Mouse (Mus musculus): ENCODE measurements at regions not wholly inside any gene's neighbourhood (a gene's known extent, or its start where the extent isn't known, plus 50 kb on each side); places are given as distances from the start of the nearest gene placed in this dataset.

DNA sequence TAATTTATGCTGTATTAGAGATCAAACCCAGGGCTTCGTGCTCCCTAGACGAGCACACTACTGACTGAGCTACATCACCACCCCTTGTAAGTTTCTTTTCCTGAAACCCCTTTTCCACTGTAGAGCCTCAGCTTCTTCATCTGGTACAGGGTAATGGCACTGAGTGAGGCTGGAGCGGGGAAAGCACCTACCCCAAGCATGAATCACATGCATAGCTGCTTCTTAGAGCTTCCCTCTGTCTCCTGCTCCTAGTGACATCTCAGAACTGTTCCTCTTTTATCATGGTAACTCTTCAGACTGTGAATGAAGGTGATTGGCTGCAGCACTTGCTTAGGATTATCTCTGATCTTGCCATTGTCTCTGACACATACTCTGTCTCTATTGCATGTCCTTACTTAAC is 182.8 kb downstream of the Icos start:
- intact Hi-C loops (cut with DNase I; ENCODE audit: low total_unique reads): no loop called here
- no peak for DNase-seq

DNA sequence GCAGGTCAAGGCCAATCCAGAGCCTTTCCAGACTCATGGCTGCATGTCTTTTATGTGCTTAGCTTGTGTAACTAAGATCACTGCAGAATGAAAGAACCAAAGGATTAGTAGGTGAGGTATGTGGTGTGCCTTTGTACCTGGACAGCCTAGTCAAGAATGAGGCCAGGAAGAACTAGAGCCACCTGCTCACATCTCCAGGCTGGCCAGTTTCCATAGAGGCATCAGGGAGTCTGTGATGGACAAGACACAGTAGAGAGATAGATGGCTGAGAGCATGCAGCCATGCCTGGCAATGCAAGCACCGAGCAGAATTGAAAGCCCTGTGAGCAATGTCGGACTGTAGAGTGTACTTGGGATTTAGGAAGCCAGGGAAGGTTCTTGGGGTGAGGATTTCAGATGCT is 186.5 kb downstream of the Icos start:
- DNase-seq: no peak
- intact Hi-C loops (cut with DNase I; ENCODE audit: low total_unique reads): no loop called here

DNA sequence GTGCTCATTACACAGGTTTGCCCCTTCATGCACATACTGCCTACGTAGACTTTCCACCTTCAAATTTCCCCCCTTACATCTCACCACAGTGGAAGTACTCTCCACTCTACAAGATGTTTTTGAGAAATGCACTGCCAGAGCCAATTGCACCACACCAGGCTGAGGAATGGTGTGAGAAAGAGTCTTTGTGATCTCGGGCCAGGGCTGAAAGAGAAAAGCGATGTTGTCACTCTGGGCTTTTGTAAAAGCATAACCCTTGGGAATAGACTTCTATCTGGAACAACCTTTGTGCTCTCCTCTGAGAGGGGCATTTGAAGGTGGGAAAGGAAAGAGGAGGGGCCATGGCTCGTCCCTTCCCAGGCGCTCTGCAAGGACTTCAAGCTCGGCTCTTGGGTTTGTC is 194.2 kb downstream of the Icos start:
- intact Hi-C loops (cut with DNase I; ENCODE audit: low total_unique reads): no loop called here
- no peak for DNase-seq

DNA sequence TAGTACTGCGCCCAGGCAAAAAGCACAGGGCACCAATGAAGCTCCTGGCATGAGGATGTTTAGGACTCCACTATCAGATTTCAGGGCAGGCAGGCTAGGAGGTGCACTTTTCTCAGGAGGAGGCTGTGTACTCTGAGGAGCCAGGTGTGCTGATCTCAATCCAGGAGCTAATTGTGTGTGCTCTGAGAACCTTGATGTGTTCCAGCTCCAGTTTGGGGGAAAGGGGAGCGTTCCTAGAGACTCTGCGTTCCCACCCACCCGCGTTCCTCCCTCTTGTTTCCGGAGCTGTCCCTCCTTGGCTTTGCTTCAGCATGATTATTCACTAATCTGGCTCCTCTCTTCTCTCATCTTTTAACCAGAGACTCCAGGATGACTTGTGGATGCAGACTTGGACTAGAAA is 195.2 kb downstream of the Icos start:
- intact Hi-C loops (cut with DNase I; ENCODE audit: low total_unique reads): no loop called here

GRCm38 (mm10) chr1:61175239-61175638 is 197.5 kb downstream of the Icos start:
- intact Hi-C loops (cut with DNase I; ENCODE audit: low total_unique reads): no loop called here
- DNase-seq: no peak

More for the DNA sequence above, 195.2 kb downstream of the Icos start:
- DNase-seq: no peak

DNA sequence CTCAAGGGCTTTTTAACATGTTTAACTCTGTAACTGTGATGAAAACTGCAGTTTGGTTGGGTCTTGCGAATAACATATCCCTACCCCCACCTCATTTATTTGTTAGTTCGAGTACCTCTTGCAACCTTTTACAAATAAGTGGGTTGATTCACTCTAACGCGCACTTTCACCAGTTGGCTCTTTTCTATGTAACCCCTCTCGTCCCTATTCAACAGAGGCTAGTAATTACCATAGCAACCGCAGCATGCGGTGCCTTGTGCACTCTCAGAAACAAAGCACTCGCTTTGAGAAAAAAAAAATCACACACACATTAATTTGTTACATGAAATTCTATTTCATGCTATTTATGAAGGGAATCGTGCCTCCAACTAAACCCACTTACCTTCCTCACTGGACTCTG is 201.7 kb downstream of the Icos start:
- intact Hi-C loops (cut with DNase I; ENCODE audit: low total_unique reads): no loop called here
- DNase-seq: no peak

GRCm38 (mm10) chr1:61181099-61181821 is 203.5 kb downstream of the Icos start:
- intact Hi-C loops (cut with DNase I; ENCODE audit: low total_unique reads): loop anchor here (5.0 to 10.0 kb wide), 2 partner anchors 196 to 594 kb away; no protein-coding TSS in a partner anchor
- peak; percentile 88 for DNase-seq

DNA sequence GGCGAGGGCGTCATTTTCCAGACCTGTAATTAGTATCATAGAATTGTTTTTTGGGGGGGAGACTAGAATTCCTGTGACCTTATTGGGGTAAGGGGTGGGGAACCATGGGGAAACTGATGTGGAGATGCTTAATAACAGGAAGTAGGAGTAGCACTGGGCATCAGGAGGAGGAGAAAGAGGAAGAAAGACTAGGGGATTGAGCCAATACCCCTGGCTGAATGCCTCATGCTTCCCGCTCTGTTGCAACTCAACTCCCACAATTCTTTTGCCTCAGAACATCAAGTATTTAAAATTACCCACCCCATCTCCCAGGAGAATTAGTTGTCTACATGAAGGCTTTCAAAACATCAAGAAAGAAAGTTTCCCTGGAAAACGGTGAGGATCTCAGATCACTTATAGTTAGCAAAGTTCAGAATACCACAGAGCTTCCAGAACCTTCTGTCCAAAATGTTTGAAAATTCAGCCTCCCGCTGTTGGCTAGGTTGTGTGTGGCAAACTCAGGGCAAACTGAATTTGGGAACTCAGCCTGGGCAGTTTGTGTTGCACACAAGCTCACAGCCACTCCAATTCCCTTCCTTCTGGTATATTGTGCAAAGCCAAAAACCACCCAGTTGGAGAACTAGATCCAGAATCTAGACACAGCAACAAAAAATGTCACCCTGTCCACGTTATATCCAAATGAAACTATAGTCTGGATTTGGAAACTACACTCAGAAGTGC is 209.8 kb downstream of the Icos start:
- intact Hi-C loops (cut with DNase I; ENCODE audit: low total_unique reads): loop anchor here (10.0 kb wide), 1 partner anchor 587 kb away; no protein-coding TSS in a partner anchor
- no peak for DNase-seq

DNA sequence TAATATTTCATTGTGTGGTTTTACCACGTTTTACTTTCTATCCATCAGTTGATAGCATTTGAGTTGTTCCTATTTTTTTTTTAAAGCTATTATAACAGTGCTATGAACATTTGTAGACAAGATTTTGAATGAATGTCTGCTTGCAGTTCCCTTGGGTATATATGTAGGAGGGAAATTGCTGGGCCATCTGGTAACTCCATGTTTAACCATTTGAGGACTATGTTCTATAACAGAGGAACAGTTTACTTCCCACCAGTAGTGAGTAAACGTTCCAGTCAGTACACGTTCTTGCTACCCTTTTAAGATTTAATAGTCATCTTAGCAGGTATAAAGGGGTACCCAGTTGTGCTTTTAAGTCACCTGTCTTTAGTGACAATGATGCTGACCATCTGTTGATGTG is 213.2 kb downstream of the Icos start:
- intact Hi-C loops (cut with DNase I; ENCODE audit: low total_unique reads): no loop called here
- DNase-seq: no peak

- intact Hi-C loops (cut with DNase I; ENCODE audit: low total_unique reads): no loop called here
- no peak for DNase-seq
These were observed 220.9 kb downstream of the Icos start for GRCm38 (mm10) chr1:61198549-61199062.

- intact Hi-C loops (cut with DNase I; ENCODE audit: low total_unique reads): no loop called here
- DNase-seq: no peak
These were observed 223.3 kb downstream of the Icos start for GRCm38 (mm10) chr1:61201006-61201405.

GRCm38 (mm10) chr1:61202079-61202478 is 224.4 kb downstream of the Icos start:
- intact Hi-C loops (cut with DNase I; ENCODE audit: low total_unique reads): no loop called here

GRCm38 (mm10) chr1:61203170-61203569 is 225.4 kb downstream of the Icos start:
- intact Hi-C loops (cut with DNase I; ENCODE audit: low total_unique reads): no loop called here
- peak; percentile 14 for DNase-seq

More at GRCm38 (mm10) chr1:61202079-61202478, 224.4 kb downstream of the Icos start:
- DNase-seq: no peak

- no peak for DNase-seq
- intact Hi-C loops (cut with DNase I; ENCODE audit: low total_unique reads): no loop called here
These were observed 225.9 kb downstream of the Icos start for GRCm38 (mm10) chr1:61203612-61204011.

DNA sequence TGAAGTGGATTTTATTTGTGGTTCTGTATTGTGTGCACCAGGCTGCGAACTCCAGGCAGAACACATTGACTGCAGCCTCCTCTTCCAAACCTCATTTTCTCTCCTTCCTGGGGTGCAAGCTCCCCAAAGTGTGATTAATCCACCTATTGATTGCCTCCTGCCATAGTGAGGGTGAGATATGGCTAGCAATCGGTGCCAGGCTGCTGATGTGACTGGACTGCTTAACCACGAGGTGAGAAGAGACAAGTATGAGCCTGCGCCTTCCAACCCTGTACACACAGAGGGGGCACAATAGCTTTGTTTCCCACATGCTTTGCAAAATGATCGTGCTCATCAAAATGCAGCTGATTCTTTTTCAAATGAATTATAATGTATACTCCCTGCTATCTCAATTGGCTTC is 227.4 kb downstream of the Icos start:
- no peak for DNase-seq
- intact Hi-C loops (cut with DNase I; ENCODE audit: low total_unique reads): no loop called here

DNA sequence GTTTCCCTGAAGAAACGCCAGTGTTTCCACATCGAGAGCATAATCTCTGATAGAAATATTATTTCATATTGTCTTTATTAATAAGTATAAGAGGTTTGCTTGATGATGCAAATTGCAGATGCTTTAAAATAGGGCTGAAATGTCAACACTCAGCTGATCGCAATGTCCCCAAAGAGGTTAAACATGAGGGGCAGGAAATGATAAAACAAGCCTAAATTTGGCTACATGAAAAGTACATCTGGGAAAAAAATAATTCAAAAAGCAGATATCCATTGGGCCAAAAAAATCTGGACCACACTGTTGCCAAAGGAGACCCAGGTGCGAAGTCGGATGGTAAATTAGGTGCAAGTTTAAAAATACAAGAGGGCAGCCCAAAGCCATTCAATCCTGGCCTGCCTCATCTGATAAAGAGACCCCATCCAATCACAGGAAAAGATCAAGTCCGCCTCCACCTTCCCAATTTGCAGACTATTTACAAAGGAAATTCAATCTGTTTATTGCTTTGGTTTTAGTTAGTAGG is 229.2 kb downstream of the Icos start:
- intact Hi-C loops (cut with DNase I; ENCODE audit: low total_unique reads): no loop called here
- no peak for DNase-seq

GRCm38 (mm10) chr1:61208386-61208785 is 230.7 kb downstream of the Icos start:
- intact Hi-C loops (cut with DNase I; ENCODE audit: low total_unique reads): no loop called here
- DNase-seq: no peak

DNA sequence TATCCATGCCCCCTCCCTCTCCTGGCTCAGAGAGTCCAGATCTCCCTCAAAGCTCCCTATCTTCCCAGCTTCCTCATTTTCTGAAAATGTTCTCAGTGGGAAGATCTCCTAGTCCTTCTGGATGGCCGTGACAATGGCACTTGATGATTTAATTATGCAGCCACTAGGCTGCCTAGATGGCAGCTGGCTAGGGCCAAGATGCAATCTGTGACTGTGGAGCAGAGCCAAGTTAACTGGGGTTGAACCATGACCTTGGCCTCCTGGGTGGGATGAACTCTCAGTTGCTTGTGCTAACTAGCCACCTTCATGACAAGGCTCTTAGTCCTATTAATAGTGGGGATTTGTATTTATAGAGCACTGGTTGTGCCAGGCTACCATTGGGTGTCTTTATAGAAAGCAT is 243.4 kb downstream of the Icos start:
- no peak for DNase-seq
- intact Hi-C loops (cut with DNase I; ENCODE audit: low total_unique reads): no loop called here

DNA sequence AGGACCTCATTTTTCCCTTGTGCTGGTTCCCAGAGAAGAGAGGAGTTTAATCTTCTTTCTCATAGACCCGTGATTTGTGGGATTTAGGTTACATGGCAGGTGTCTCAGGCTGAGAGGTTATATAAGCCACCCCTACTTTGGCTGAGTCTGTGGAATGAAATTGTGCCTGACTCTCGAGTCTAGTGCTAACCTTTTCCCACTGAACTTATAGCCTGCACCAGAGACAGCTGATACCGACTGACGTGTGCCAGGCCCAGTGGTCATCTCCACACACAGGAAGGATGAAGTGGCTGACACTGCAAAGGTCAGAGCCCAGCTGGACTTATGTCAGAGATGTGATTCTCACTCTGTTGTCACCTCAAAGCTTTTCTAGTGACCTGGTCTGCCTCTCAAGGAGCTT is 251.2 kb downstream of the Icos start:
- intact Hi-C loops (cut with DNase I; ENCODE audit: low total_unique reads): no loop called here
- no peak for DNase-seq

DNA sequence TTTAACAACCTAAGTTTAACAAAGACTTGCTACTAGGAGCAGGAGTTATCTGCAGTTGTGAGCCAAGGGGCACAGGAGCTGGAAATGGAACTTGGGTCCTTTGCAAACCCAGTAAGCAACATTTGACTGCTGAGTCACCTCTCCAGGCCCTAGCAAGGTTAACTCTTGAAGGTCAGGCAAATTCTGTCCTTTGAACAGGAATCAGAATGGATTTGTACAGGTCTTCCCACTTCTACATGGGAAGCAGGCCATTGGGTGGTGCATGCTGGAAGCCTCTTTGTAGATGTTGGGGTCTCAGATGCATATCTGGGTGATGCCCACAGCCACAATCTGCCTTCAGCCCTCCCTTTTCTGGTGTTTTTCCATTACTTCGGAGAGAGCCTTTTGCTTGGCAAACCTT is 255.3 kb downstream of the Icos start:
- intact Hi-C loops (cut with DNase I; ENCODE audit: low total_unique reads): no loop called here

More for the DNA sequence above, 255.3 kb downstream of the Icos start:
- no peak for DNase-seq

Measured in gastrocnemius, postnatal 14 days (tissue).